Mouse (Mus musculus): ENCODE measurements around the gene A730009L09Rik. TPM values are rescaled to one million over a fixed set of nuclear protein-coding genes. Genes with fewer than 3 reads are reported as not detected.
A peak's percentile ranks its signal among the peaks of the same experiment; 100 is the strongest.

Gene A730009L09Rik
- polyA plus RNA-seq, 1 experiment from 2014 or later = not detected

GRCm38 (mm10) chr16:84507681-84508080, 7.2 kb upstream of the A730009L09Rik start:
- whole genome bisulfite sequencing = 54% methylated on average over 4 of the region's 4 CpGs
- Histone ChIP-seq H3K4me2 (no peak overlapping the region), H3K4me3 (no peak overlapping the region), H3K27ac (replicated peaks) (no peak overlapping the region), H3K9ac (no peak overlapping the region), H3K4me1 (no peaks in the 10 kb centered on the region), H3K27me3 (replicated peaks) (no peaks in the 10 kb centered on the region), H3K36me3 (no peaks in the 10 kb centered on the region), H3K9me3 (no peaks in the 10 kb centered on the region)
- no peak for ATAC-seq (ENCODE audit: extremely low read depth, insufficient number of reproducible peaks, low FRiP score, low TSS enrichment)

- no peak overlapping the region for H3K4me2 ChIP-seq
- H3K9me3 ChIP-seq = no peaks in the 10 kb centered on the region
- no peaks in the 10 kb centered on the region for H3K4me1 ChIP-seq
- WGBS = 81% methylated on average over 11 of the region's 11 CpGs
- H3K27me3 ChIP-seq (replicated peaks) = no peaks in the 10 kb centered on the region
- H3K9ac ChIP-seq = no peak overlapping the region
- H3K27ac ChIP-seq (replicated peaks) = no peak overlapping the region
- H3K4me3 ChIP-seq = no peak overlapping the region
- no peaks in the 10 kb centered on the region for H3K36me3 ChIP-seq
- no peak for ATAC-seq (ENCODE audit: extremely low read depth, insufficient number of reproducible peaks, low FRiP score, low TSS enrichment)
Observed at GRCm38 (mm10) chr16:84521975-84522635, 7.2 kb downstream of the A730009L09Rik start.

GRCm38 (mm10) chr16:84523061-84523460, 8.1 kb downstream of the A730009L09Rik start:
- Histone ChIP-seq H3K4me1 (no peaks in the 10 kb centered on the region), H3K4me2 (no peak overlapping the region), H3K27ac (replicated peaks) (no peak overlapping the region), H3K4me3 (no peak overlapping the region), H3K9ac (no peak overlapping the region), H3K9me3 (no peaks in the 10 kb centered on the region), H3K36me3 (no peaks in the 10 kb centered on the region), H3K27me3 (replicated peaks) (no peaks in the 10 kb centered on the region)
- WGBS = 64% methylated on average over 5 of the region's 5 CpGs
- ATAC-seq (ENCODE audit: extremely low read depth, insufficient number of reproducible peaks, low FRiP score, low TSS enrichment) = no peak

DNA sequence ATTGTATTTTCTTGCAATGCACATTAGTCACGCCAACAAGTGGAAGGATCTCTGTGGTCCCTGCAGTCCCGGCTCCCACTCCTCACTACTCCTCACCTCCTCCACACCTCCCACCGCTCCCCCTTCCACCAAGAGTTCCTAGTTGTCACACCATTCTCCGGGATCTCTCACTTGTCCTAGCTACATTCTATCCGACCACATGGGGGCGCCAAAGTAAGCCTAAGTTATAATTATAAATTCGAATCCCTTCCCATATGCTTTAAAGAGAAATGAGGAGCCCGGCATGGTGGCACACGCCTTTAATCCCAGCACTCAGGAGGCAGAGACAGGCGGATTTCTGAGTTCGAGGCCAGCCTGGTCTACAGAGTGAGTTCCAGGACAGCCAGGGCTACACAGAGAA, 12.5 kb downstream of the A730009L09Rik start:
- no peaks in the 10 kb centered on the region for H3K36me3 ChIP-seq
- no peak overlapping the region for H3K27ac ChIP-seq (replicated peaks)
- H3K27me3 ChIP-seq (replicated peaks) = no peaks in the 10 kb centered on the region
- no peak overlapping the region for H3K4me2 ChIP-seq
- H3K9me3 ChIP-seq = no peaks in the 10 kb centered on the region
- ATAC-seq (ENCODE audit: extremely low read depth, insufficient number of reproducible peaks, low FRiP score, low TSS enrichment) = no peak
- H3K4me1 ChIP-seq = no peaks in the 10 kb centered on the region
- no peak overlapping the region for H3K9ac ChIP-seq
- 47% methylated on average over 11 of the region's 11 CpGs for whole genome bisulfite sequencing
- H3K4me3 ChIP-seq = no peak overlapping the region

DNA sequence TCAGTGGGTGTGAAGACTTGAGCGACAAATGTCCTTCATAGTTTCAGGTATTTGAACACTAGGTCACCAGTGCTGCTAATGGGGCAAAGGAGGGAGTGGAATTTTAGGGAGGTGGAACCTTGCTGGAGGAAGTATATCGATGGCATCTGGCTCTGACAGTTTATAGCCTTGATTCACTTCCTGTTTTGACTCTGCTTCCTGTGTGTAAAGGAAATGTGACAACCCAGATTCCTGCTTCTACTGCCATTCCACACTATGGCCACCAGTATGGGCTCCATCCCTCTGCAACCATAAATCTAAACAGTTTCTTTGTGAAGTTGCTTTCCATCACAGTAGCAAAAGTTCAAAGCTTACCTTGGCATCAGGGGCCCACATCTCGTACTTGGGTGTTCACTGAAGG, 17.9 kb downstream of the A730009L09Rik start:
- Histone ChIP-seq H3K36me3 (no peaks in the 10 kb centered on the region), H3K4me1 (no peaks in the 10 kb centered on the region), H3K9ac (no peak overlapping the region), H3K27ac (replicated peaks) (no peak overlapping the region), H3K4me2 (no peak overlapping the region), H3K4me3 (no peak overlapping the region), H3K27me3 (replicated peaks) (no peaks in the 10 kb centered on the region), H3K9me3 (no peaks in the 10 kb centered on the region)
- ATAC-seq (ENCODE audit: extremely low read depth, insufficient number of reproducible peaks, low FRiP score, low TSS enrichment) = no peak
- 66% methylated on average over 3 of the region's 3 CpGs for WGBS

GRCm38 (mm10) chr16:84546059-84546458, 31.1 kb downstream of the A730009L09Rik start:
- Histone ChIP-seq H3K4me3 (no peak overlapping the region), H3K4me1 (no peaks in the 10 kb centered on the region), H3K9ac (no peak overlapping the region), H3K36me3 (no peaks in the 10 kb centered on the region), H3K27ac (replicated peaks) (no peak overlapping the region), H3K4me2 (no peak overlapping the region), H3K9me3 (no peaks in the 10 kb centered on the region), H3K27me3 (replicated peaks) (no peaks in the 10 kb centered on the region)
- ATAC-seq (ENCODE audit: extremely low read depth, insufficient number of reproducible peaks, low FRiP score, low TSS enrichment) = no peak
- 70% methylated on average over 4 of the region's 4 CpGs for WGBS

- H3K9ac ChIP-seq = no peak overlapping the region
- no peak for ATAC-seq (ENCODE audit: extremely low read depth, insufficient number of reproducible peaks, low FRiP score, low TSS enrichment)
- no peaks in the 10 kb centered on the region for H3K27me3 ChIP-seq (replicated peaks)
- 44% methylated on average over 9 of the region's 9 CpGs for WGBS
- H3K4me3 ChIP-seq = no peak overlapping the region
- H3K9me3 ChIP-seq = no peaks in the 10 kb centered on the region
- H3K4me2 ChIP-seq = peak overlapping the region; percentile 18; the same call in 1 of the 2 replicates
- no peaks in the 10 kb centered on the region for H3K4me1 ChIP-seq
- H3K27ac ChIP-seq (replicated peaks) = no peak overlapping the region
- H3K36me3 ChIP-seq = no peaks in the 10 kb centered on the region
Observed at GRCm38 (mm10) chr16:84549122-84549521, 34.2 kb downstream of the A730009L09Rik start.

GRCm38 (mm10) chr16:84550445-84550844, 35.5 kb downstream of the A730009L09Rik start:
- Histone ChIP-seq H3K27ac (replicated peaks) (no peak overlapping the region), H3K4me2 (no peak overlapping the region), H3K9me3 (no peaks in the 10 kb centered on the region), H3K4me3 (no peak overlapping the region), H3K9ac (no peak overlapping the region), H3K36me3 (no peaks in the 10 kb centered on the region), H3K4me1 (0 out of 2 replicates have a peak, but pooled peaks cover 5% of the 10 kb centered on the region), H3K27me3 (replicated peaks) (no peaks in the 10 kb centered on the region)
- no peak for ATAC-seq (ENCODE audit: extremely low read depth, insufficient number of reproducible peaks, low FRiP score, low TSS enrichment)
- WGBS = 77% methylated on average over 5 of the region's 5 CpGs

GRCm38 (mm10) chr16:84553981-84554380, 39.1 kb downstream of the A730009L09Rik start:
- Histone ChIP-seq H3K27ac (replicated peaks) (no peak overlapping the region), H3K4me1 (0 out of 2 replicates have a peak, but pooled peaks cover 5% of the 10 kb centered on the region), H3K9ac (no peak overlapping the region), H3K4me3 (no peak overlapping the region), H3K9me3 (no peaks in the 10 kb centered on the region), H3K36me3 (no peaks in the 10 kb centered on the region), H3K27me3 (replicated peaks) (no peaks in the 10 kb centered on the region), H3K4me2 (peak overlapping the region; percentile 59)
- no peak for ATAC-seq (ENCODE audit: extremely low read depth, insufficient number of reproducible peaks, low FRiP score, low TSS enrichment)
- WGBS = 57% methylated on average over 13 of the region's 13 CpGs

GRCm38 (mm10) chr16:84558113-84558917, 43.4 kb downstream of the A730009L09Rik start:
- H3K9me3 ChIP-seq = no peaks in the 10 kb centered on the region
- H3K4me3 ChIP-seq = no peak overlapping the region
- 45% methylated on average over 20 of the region's 20 CpGs for WGBS
- ATAC-seq (ENCODE audit: extremely low read depth, insufficient number of reproducible peaks, low FRiP score, low TSS enrichment) = no peak
- H3K4me1 ChIP-seq = 0 out of 2 replicates have a peak, but pooled peaks cover 5% of the 10 kb centered on the region
- H3K27me3 ChIP-seq (replicated peaks) = no peaks in the 10 kb centered on the region
- H3K9ac ChIP-seq = no peak overlapping the region
- no peak overlapping the region for H3K27ac ChIP-seq (replicated peaks)
- H3K4me2 ChIP-seq = peak overlapping the region; percentile 48
- H3K36me3 ChIP-seq = no peaks in the 10 kb centered on the region

GRCm38 (mm10) chr16:84559569-84560278, 44.8 kb downstream of the A730009L09Rik start:
- no peaks in the 10 kb centered on the region for H3K4me1 ChIP-seq
- H3K36me3 ChIP-seq = no peaks in the 10 kb centered on the region
- 24% methylated on average over 9 of the region's 9 CpGs for WGBS
- no peaks in the 10 kb centered on the region for H3K9me3 ChIP-seq
- H3K27ac ChIP-seq (replicated peaks) = no peak overlapping the region
- ATAC-seq (ENCODE audit: extremely low read depth, insufficient number of reproducible peaks, low FRiP score, low TSS enrichment) = no peak
- H3K4me3 ChIP-seq = no peak overlapping the region
- H3K27me3 ChIP-seq (replicated peaks) = no peaks in the 10 kb centered on the region
- H3K4me2 ChIP-seq = peak overlapping the region; percentile 31
- no peak overlapping the region for H3K9ac ChIP-seq

All from heart, embryonic 13.5 days (tissue).